ENCODE assay signal across 49 mouse cellular contexts in the genomic region with DNA sequence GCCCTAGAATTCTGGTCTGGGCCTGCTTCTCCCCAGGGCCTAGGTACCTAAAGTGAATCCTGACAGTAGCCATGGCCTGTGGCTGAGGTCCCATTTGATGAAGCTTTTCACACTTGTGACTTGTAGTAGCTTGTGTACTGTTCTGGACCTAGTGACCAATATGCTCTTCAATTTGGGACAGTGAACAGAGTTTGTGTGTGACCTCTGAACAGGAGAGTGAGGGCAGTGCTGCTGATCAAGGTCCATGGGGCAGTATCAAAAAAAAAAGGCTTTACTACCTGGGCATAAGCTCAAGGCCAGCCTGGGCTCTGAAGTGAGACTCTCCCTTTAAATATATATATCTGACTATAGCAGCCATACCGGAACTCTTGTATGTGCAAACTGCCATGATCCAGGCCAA. TPM values are rescaled to one million over a fixed set of nuclear protein-coding genes. Genes with fewer than 3 reads are reported as not detected.
"Had no signal": no experiment of that assay in that cellular context is flagged by ENCODE, and none has a peak within 500 bp of the region (broad histone marks: within the 10 kb centered on the region; RNA-seq: fewer than 3 reads in every experiment).

No protein-coding gene starts in this region.

- H3K9me3 ChIP-seq: heart, embryonic 10.5 days; heart, embryonic 12.5 days; heart, embryonic 13.5 days; heart, embryonic 15.5 days; hindbrain, embryonic 10.5 days; hindbrain, embryonic 12.5 days; hindbrain, embryonic 13.5 days; hindbrain, embryonic 15.5 days; intestine, embryonic 15.5 days; kidney, embryonic 15.5 days had no signal

- ATAC-seq: hindbrain, embryonic 16.5 days; hindbrain, postnatal 0 days; inflammation-experienced regulatory T-cells, adult 6 months; intestine, embryonic 15.5 days; intestine, embryonic 16.5 days; intestine, postnatal 0 days had no signal

- H3K27ac ChIP-seq: heart, adult 2 months; heart, embryonic 10.5 days; heart, embryonic 13.5 days; heart, embryonic 15.5 days; hindbrain, embryonic 10.5 days; hindbrain, embryonic 12.5 days; hindbrain, embryonic 13.5 days; hindbrain, embryonic 14.5 days; hindbrain, embryonic 15.5 days; hindbrain, postnatal 0 days; intestine, embryonic 15.5 days; kidney, embryonic 15.5 days; kidney, postnatal 0 days; layer of hippocampus, adult 2 months had no signal

- H3K9ac ChIP-seq: heart, embryonic 12.5 days; heart, embryonic 13.5 days; heart, embryonic 15.5 days; hindbrain, embryonic 12.5 days; hindbrain, embryonic 13.5 days; hindbrain, embryonic 14.5 days; hindbrain, embryonic 15.5 days; intestine, embryonic 15.5 days; kidney, embryonic 15.5 days had no signal

- H3K4me1 ChIP-seq: heart, embryonic 10.5 days; heart, embryonic 12.5 days; heart, embryonic 13.5 days; heart, embryonic 15.5 days; hindbrain, embryonic 10.5 days; hindbrain, embryonic 12.5 days; hindbrain, embryonic 13.5 days; hindbrain, embryonic 15.5 days; intestine, embryonic 15.5 days; kidney, embryonic 15.5 days had no signal

- H3K4me2 ChIP-seq: heart, embryonic 11.5 days; heart, embryonic 12.5 days; heart, embryonic 13.5 days; heart, embryonic 15.5 days; hindbrain, embryonic 12.5 days; hindbrain, embryonic 13.5 days; hindbrain, embryonic 14.5 days; hindbrain, embryonic 15.5 days; intestine, embryonic 15.5 days; kidney, embryonic 15.5 days had no signal

- DNase-seq: heart, adult 2 months; heart, postnatal 10 days; heart, postnatal 14 days; heart, postnatal 36 days; heart, postnatal 4 days; kidney, adult 11 months; kidney, adult 18-20 months; kidney, adult 8-10 months; kidney, adult 9 months; kidney, postnatal 10 days; kidney, postnatal 14 days; kidney, postnatal 25 days; kidney, postnatal 4 days; layer of hippocampus, adult 9-11 months; layer of hippocampus, postnatal 36 days had no signal

- H3K27me3 ChIP-seq: heart, embryonic 12.5 days; heart, embryonic 13.5 days; heart, embryonic 15.5 days; hindbrain, embryonic 12.5 days; hindbrain, embryonic 13.5 days; hindbrain, embryonic 15.5 days; intestine, embryonic 15.5 days; kidney, embryonic 15.5 days had no signal

- H3K4me3 ChIP-seq: heart, adult 2 months; heart, embryonic 10.5 days; heart, embryonic 12.5 days; heart, embryonic 13.5 days; heart, embryonic 15.5 days; hindbrain, embryonic 10.5 days; hindbrain, embryonic 12.5 days; hindbrain, embryonic 13.5 days; hindbrain, embryonic 15.5 days; intestine, embryonic 15.5 days; kidney, embryonic 15.5 days; layer of hippocampus, adult 2 months had no signal

RNA-seq across cellular contexts. Expression of a gene that starts 17.7 kb away (rescaled TPM):
- total RNA-seq: heart, adult 2 months; heart, adult 8-10 months; heart, postnatal 36 days; heart, postnatal 4 days; hindbrain, postnatal 0 days; layer of hippocampus, adult 18-20 months had no signal
- polyA plus RNA-seq: heart, adult 2 months had no signal

RNA-seq across cellular contexts. Expression of a gene that starts 24.6 kb away (rescaled TPM):
- total RNA-seq: heart, adult 2 months; heart, adult 8-10 months; heart, postnatal 10 days; heart, postnatal 14 days; heart, postnatal 25 days; heart, postnatal 36 days; heart, postnatal 4 days; hematopoietic stem cell, adult 5-6 weeks; hindbrain, postnatal 0 days; layer of hippocampus, adult 18-20 months; layer of hippocampus, adult 2 months; layer of hippocampus, adult 8-10 months; layer of hippocampus, postnatal 10 days; layer of hippocampus, postnatal 14 days; layer of hippocampus, postnatal 25 days; layer of hippocampus, postnatal 36 days had no signal
- polyA plus RNA-seq: heart, adult 2 months; heart, embryonic 10.5 days; heart, embryonic 11.5 days; heart, embryonic 12.5 days; heart, embryonic 13.5 days; heart, embryonic 14.5 days; heart, embryonic 15.5 days; heart, embryonic 16.5 days; heart, postnatal 0 days; hindbrain, embryonic 11.5 days; hindbrain, embryonic 12.5 days; hindbrain, embryonic 14.5 days; hindbrain, embryonic 15.5 days; hindbrain, embryonic 16.5 days; hindbrain, postnatal 0 days; inflammation-experienced regulatory T-cells, adult 6 months; intestine, embryonic 14.5 days; intestine, postnatal 0 days; kidney, embryonic 14.5 days; large intestine, adult 2 months had no signal

RNA-seq across cellular contexts. Expression of a gene that starts 59.1 kb away (rescaled TPM):
- total RNA-seq: heart, postnatal 10 days; heart, postnatal 25 days had no signal
- polyA plus RNA-seq: inflammation-experienced regulatory T-cells, adult 6 months; large intestine, adult 2 months had no signal
